Mouse (Mus musculus): ENCODE data around the gene Lhfp.
A peak's percentile ranks its signal among the peaks of the same experiment; 100 is the strongest.
"Not testable (repeated sequence)": the region's sequence is repeated elsewhere in the genome, so short reads cannot be mapped to it uniquely, and the experiment has no call there.

Gene Lhfp

GRCm38 (mm10) chr3:53214386-53214785 is 173.1 kb downstream of the Lhfp start:
- DNase-seq (ENCODE audit: low spot score): no peak

DNA sequence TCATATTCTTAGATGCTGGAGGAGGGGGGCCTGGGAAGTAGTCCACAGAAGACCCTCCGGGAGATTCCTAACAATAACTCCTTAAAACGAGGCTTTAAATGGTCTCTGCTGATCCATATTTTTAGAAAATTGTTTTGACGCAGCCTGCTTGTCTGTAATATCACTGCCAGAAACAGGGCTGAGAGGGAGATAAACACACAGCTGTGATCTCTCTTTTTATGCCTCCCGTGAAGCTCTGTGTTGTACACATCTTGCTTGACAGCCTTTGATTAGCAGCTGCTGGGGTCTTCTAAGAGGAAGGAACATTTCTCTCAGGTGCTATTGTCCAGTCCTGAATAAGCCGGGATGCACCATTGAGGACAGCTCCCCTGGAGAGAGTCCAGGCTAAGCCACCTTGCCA is 176.4 kb downstream of the Lhfp start:
- no peak for DNase-seq (ENCODE audit: low spot score)

- DNase-seq (ENCODE audit: low spot score): no peak
Observed at GRCm38 (mm10) chr3:53221531-53222272, 180.4 kb downstream of the Lhfp start.

- DNase-seq (ENCODE audit: low spot score): no peak
Observed at GRCm38 (mm10) chr3:53224141-53224540, 182.8 kb downstream of the Lhfp start.

DNA sequence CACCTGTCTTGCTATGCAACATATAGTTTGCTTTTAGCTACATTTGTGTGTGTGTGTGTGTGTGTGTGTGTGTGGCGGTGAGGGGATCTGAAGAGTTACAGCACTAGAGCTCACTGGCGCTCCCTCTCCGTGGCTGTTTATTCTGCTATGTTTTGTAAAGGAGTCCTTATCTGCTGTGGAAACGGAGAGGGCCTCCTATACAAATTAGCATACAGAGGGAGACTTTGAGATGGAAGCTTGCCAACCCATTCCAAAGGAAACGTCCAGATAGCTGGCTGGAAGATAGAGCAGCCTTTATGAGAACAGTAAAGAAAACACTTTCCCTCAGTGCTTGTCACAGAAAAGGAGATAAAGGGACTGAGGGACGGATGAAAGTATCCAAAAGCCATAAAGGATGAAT is 184.4 kb downstream of the Lhfp start:
- DNase-seq (ENCODE audit: low spot score): no peak

DNA sequence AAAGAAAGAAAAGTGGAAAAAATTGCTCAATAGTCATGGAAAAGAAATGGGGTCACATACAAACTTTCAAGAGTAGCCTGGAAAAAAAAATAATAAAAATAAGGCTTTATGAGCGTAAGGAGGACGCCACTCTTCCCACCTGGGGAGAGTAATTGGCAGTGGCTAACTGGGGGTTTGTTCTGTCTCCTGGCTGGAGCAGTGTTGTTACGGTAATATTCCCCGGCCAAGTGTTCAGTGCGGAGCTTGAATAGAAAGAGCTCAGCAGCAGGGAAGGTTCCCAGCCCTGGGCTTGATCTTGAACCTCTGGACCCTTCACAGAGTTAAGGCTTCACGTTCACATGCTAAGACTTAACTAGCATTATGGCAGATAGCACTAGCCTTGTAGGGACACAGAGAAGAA is 184.9 kb downstream of the Lhfp start:
- DNase-seq (ENCODE audit: low spot score): no peak

GRCm38 (mm10) chr3:53227866-53228265 is 186.5 kb downstream of the Lhfp start:
- no peak for DNase-seq (ENCODE audit: low spot score)

- DNase-seq (ENCODE audit: low spot score): no peak
Observed at GRCm38 (mm10) chr3:53230562-53230961, 189.2 kb downstream of the Lhfp start.

DNA sequence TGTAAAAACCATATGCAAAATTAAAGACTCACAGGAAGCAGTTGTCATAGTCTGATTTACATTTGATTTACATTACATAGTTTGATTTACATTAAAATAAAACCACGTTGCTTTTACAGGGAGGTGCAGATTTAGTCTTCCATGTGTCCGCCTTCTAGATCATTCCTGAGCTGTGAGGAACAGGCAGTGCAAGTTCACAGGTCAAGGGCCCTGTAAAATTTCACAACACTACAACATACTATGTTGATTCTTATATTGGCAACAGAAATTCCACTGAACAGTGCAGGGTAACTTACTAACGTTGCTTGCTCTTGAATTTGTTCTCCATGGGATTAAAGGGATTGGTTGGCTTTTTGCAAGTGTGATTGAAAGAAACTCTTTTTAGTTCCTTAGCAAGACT is 189.8 kb downstream of the Lhfp start:
- DNase-seq (ENCODE audit: low spot score): no peak

GRCm38 (mm10) chr3:53232411-53232810 is 191.1 kb downstream of the Lhfp start:
- DNase-seq (ENCODE audit: low spot score): not testable (repeated sequence)

- DNase-seq (ENCODE audit: low spot score): no peak
Observed at GRCm38 (mm10) chr3:53234689-53235088, 193.4 kb downstream of the Lhfp start.

GRCm38 (mm10) chr3:53236471-53236870 is 195.1 kb downstream of the Lhfp start:
- no peak for DNase-seq (ENCODE audit: low spot score)

GRCm38 (mm10) chr3:53240150-53240549 is 198.8 kb downstream of the Lhfp start:
- no peak for DNase-seq (ENCODE audit: low spot score)

GRCm38 (mm10) chr3:53245571-53246208 is 204.4 kb downstream of the Lhfp start:
- no peak for DNase-seq (ENCODE audit: low spot score)

DNA sequence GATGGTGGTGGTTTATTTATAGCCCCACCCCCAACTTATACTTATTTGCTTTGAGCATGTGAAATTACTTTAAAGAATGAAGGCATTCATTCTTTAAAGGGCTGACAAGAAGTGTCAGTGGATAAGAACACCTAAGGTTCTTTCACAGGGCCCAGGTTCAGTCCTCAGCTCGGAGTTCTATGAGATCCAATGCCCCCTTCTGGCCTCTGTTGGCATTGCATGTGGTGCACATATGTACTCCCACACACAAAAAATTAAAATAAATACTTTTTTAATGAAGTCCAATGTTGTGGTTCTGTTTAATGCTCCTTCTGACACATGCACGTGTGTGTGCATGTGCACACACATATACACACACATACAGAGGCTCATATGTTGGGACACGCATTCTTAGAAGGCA is 205.8 kb downstream of the Lhfp start:
- DNase-seq (ENCODE audit: low spot score): peak; percentile 28

- DNase-seq (ENCODE audit: low spot score): no peak
Observed at GRCm38 (mm10) chr3:53248158-53248874, 207.0 kb downstream of the Lhfp start.

- DNase-seq (ENCODE audit: low spot score): no peak
Observed at GRCm38 (mm10) chr3:53252556-53252955, 211.2 kb downstream of the Lhfp start.

- peak; percentile 28 for DNase-seq (ENCODE audit: low spot score)
Observed at GRCm38 (mm10) chr3:53253223-53253832, 212.0 kb downstream of the Lhfp start.

- DNase-seq (ENCODE audit: low spot score): no peak
Observed at GRCm38 (mm10) chr3:53258657-53259158, 217.4 kb downstream of the Lhfp start.

DNA sequence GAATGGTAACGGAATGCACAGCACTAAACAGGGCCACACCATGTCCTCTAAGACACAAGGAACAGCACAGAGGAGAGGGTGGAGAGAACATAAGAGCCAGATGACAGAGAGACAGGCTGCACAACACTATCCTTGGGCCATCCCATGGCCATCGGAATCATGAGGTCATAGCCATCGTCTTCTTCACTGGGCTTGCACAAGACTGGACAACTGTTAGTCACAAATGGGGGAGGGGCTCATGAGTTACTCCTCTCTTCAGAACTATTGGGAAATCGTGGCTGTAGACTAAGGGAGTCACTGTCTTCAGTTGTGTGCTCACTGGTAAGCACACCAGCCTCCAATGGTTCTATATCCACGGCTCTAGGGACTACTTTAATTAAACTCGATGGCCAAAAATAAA is 224.8 kb downstream of the Lhfp start:
- DNase-seq (ENCODE audit: low spot score): no peak

GRCm38 (mm10) chr3:53267046-53267445 is 225.7 kb downstream of the Lhfp start:
- no peak for DNase-seq (ENCODE audit: low spot score)

DNA sequence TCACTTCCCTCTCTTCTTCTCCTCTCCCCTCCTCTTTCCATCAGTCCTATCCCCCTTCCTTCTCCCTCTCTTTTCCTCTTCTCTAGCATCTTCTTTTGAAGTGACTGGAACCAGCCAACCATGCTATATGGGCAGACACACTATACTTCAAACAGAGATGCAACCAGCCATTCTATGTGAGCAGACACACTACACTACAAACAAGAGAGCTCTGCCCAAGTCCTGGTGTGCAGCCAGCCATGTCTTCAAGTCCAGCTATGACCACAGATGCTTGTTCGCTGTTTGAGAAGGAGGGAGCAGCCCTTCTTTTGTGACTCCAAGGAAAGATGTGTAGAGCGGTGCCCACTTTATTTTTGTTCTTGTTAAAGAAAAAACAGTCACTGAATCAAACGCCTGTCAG is 231.9 kb downstream of the Lhfp start:
- no peak for DNase-seq (ENCODE audit: low spot score)

Data from ovary, postnatal 36 days (tissue).